Comparison of ENCODE assay signal across 19 mouse cellular contexts in genomic region chr11:10923998-10924397, GRCm38 (mm10).
"Had no signal": no experiment of that assay in that cellular context is flagged by ENCODE, and none has a peak within 500 bp of the region (broad histone marks: within the 10 kb centered on the region; RNA-seq: fewer than 3 reads in every experiment).

No protein-coding gene starts in this region.

- ATAC-seq: midbrain, embryonic 16.5 days had no signal

- DNase-seq: lung, adult 18-20 months; lung, embryonic 14.5 days; lung, postnatal 10 days; lung, postnatal 4 days; midbrain, embryonic 14.5 days; retina, postnatal 1 day; right cerebral cortex, adult 18-20 months; right cerebral cortex, postnatal 25 days; right cerebral cortex, postnatal 4 days; spleen, adult 18-20 months; thymus, adult 18-20 months; thymus, postnatal 14 days; thymus, postnatal 4 days had no signal

- H3K9me3 ChIP-seq: midbrain, embryonic 10.5 days; midbrain, embryonic 12.5 days; neural tube, embryonic 13.5 days; neural tube, embryonic 15.5 days had no signal

- H3K27ac ChIP-seq: midbrain, embryonic 10.5 days; midbrain, embryonic 12.5 days; neural tube, embryonic 13.5 days; neural tube, embryonic 15.5 days had no signal

- H3K27me3 ChIP-seq: midbrain, embryonic 12.5 days; neural tube, embryonic 13.5 days; neural tube, embryonic 15.5 days had no signal

- H3K4me3 ChIP-seq: midbrain, embryonic 10.5 days; midbrain, embryonic 12.5 days; myocyte; neural tube, embryonic 13.5 days; neural tube, embryonic 15.5 days had no signal

- H3K36me3 ChIP-seq: midbrain, embryonic 10.5 days; midbrain, embryonic 12.5 days; neural tube, embryonic 13.5 days; neural tube, embryonic 15.5 days had no signal

- H3K4me1 ChIP-seq: midbrain, embryonic 10.5 days; midbrain, embryonic 12.5 days; neural tube, embryonic 13.5 days; neural tube, embryonic 15.5 days had no signal

- H3K9ac ChIP-seq: lung, embryonic 14.5 days; midbrain, embryonic 12.5 days; neural tube, embryonic 13.5 days; neural tube, embryonic 15.5 days had no signal

- H3K4me2 ChIP-seq: lung, embryonic 14.5 days; midbrain, embryonic 12.5 days; neural tube, embryonic 13.5 days; neural tube, embryonic 15.5 days had no signal
